Mouse (Mus musculus): Measurements from ENCODE around the gene Gars. TPM values are rescaled to one million over a fixed set of nuclear protein-coding genes. Genes with fewer than 3 reads are reported as not detected.
A peak's percentile ranks its signal among the peaks of the same experiment; 100 is the strongest.

Gene Gars
- polyA plus RNA-seq, 1 experiment from 2014 or later: 136 TPM

DNA sequence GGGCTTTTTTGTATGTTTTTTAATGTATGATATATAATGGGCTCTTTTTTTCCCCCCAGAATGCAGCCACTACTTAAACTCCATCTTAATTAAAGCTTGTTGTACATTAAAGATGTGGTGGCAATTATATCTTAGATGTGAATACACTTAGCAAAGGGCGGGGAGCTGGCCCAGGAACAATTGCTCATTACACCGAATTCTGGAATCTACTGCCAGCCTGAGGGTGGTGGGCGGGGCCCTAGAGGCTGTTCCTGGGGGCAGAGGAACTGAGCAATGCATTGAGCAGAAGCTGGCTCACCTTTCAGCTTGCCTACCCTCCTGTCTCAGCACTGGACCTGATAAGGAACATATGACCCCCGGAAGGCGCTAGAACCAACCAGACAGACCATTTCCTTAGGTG lies 60.8 kb downstream of the Gars start:
- Histone ChIP-seq H3K4me2 (ENCODE audit: low read depth, low read length) (no peak overlapping the region), H3K27me3 (ENCODE audit: control insufficient read depth, insufficient read depth, low read length) (no peaks in the 10 kb centered on the region), H3K27ac (ENCODE audit: low read length) (no peak overlapping the region), H3K4me1 (ENCODE audit: control insufficient read depth, insufficient read depth, low read length) (no peaks in the 10 kb centered on the region), H3K9me3 (replicated peaks; ENCODE audit: control insufficient read depth, low read length) (no peaks in the 10 kb centered on the region), H3K4me3 (replicated peaks; ENCODE audit: low read length) (no peak overlapping the region), H3K36me3 (ENCODE audit: control insufficient read depth, insufficient read depth, low read length) (no peaks in the 10 kb centered on the region), H3K9ac (ENCODE audit: low read length) (no peak overlapping the region)
- 70% methylated on average over 5 of the region's 5 CpGs for WGBS
- no peak for ATAC-seq (ENCODE audit: insufficient read depth, low FRiP score)

DNA sequence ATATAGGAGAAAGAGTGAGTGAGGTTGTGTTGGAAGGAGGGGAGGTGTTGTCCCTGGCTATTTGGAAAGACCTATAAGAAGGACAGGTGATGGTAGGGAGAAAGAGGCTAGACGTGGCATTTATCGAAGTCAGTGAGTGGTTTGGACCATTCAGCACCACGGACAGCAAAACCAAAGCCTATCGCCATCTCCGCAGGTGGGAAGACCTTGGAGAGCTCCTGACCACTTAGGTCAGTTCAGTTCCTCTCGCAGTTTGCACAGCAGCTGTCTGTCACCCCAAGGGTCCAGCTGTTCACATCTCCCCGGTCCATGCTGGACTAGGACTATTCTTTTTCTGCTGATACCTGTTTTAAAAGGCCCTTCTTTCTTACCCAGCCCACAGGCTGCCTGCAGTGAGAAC lies 70.6 kb downstream of the Gars start:
- WGBS: 12% methylated on average over 7 of the region's 7 CpGs
- Histone ChIP-seq H3K4me3 (replicated peaks; ENCODE audit: low read length) (no peak overlapping the region), H3K4me2 (ENCODE audit: low read depth, low read length) (no peak overlapping the region), H3K36me3 (ENCODE audit: control insufficient read depth, insufficient read depth, low read length) (no peaks in the 10 kb centered on the region), H3K9me3 (replicated peaks; ENCODE audit: control insufficient read depth, low read length) (no peaks in the 10 kb centered on the region), H3K27ac (ENCODE audit: low read length) (no peak overlapping the region), H3K4me1 (ENCODE audit: control insufficient read depth, insufficient read depth, low read length) (no peaks in the 10 kb centered on the region), H3K9ac (ENCODE audit: low read length) (no peak overlapping the region), H3K27me3 (ENCODE audit: control insufficient read depth, insufficient read depth, low read length) (no peaks in the 10 kb centered on the region)
- no peak for ATAC-seq (ENCODE audit: insufficient read depth, low FRiP score)

DNA sequence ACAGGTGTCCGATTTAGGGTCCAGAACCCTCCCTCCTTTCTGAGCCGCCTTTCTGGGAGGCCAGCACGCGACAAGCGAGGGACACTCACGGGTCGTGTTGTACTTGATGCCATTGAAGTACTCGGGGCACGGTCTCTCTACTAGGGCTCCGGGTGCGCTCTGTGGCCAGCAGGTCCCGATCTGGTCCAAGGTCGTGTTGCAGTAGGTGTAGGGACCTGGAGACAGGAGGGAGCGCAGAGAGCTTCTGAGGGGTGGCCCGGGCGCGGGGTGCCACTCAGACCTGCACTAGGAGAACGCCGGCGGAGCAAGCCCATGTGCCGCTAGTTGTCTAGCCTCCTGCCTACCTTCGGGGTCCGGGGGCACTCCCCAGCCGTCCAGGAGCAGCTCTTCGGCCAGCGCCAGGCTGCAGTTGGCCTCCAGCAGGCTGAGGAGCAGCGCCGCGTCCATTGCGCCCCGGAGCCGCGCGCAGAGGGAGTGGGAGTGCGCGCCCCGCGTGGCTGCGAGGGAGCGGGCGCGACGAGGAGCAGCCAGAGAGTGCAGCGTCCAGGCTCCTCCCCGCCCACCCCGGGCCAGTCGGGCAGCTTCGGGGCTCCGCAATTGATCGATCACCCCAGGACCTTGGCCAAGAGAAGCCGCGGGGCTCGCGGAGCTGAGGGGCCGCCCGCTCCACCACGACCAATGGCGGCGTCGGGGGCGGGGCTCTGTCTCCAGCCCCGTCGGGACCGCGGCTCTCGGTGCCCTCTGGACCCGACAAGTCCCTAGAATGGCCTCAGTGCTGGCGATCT lies 79.7 kb downstream of the Gars start:
- Histone ChIP-seq H3K9ac (ENCODE audit: low read length) (peak overlapping the region; percentile 56), H3K4me3 (replicated peaks; ENCODE audit: low read length) (peak overlapping the region; percentile 52), H3K4me2 (ENCODE audit: low read depth, low read length) (peak overlapping the region; percentile 81), H3K27ac (ENCODE audit: low read length) (no peak overlapping the region), H3K9me3 (replicated peaks; ENCODE audit: control insufficient read depth, low read length) (no peaks in the 10 kb centered on the region), H3K36me3 (ENCODE audit: control insufficient read depth, insufficient read depth, low read length) (no peaks in the 10 kb centered on the region), H3K4me1 (ENCODE audit: control insufficient read depth, insufficient read depth, low read length) (no peaks in the 10 kb centered on the region), H3K27me3 (ENCODE audit: control insufficient read depth, insufficient read depth, low read length) (peaks cover 39% of the 10 kb centered on the region)
- peak; percentile 78 for ATAC-seq (ENCODE audit: insufficient read depth, low FRiP score)
- under 1% methylated on average over 68 of the region's 68 CpGs for WGBS

DNA sequence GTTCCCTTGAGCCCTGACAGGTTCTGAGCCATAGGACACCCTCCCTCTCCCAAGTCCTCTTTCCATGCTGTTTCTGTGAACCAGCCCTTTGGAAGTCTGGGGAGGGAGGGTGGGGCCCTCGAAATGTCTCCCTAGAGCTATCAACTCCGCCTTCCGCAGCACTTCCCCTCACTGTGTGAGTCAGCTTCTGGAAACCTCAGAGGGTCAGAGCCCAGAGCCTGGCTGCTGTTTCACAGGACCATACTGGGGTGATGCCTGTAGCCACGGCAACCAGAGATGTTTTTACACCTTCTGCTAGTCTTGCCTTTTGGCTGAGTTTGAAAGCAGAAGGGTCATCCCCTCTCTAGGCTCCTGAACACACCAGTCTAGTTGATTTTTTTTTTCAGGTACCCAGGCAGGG lies 85.2 kb downstream of the Gars start:
- H3K4me2 ChIP-seq (ENCODE audit: low read depth, low read length): no peak overlapping the region
- H3K4me3 ChIP-seq (replicated peaks; ENCODE audit: low read length): no peak overlapping the region
- H3K27ac ChIP-seq (ENCODE audit: low read length): no peak overlapping the region
- H3K4me1 ChIP-seq (ENCODE audit: control insufficient read depth, insufficient read depth, low read length): no peaks in the 10 kb centered on the region
- no peak for ATAC-seq (ENCODE audit: insufficient read depth, low FRiP score)
- H3K9me3 ChIP-seq (replicated peaks; ENCODE audit: control insufficient read depth, low read length): no peaks in the 10 kb centered on the region
- 36% methylated on average over 4 of the region's 4 CpGs for WGBS
- no peaks in the 10 kb centered on the region for H3K36me3 ChIP-seq (ENCODE audit: control insufficient read depth, insufficient read depth, low read length)
- no peak overlapping the region for H3K9ac ChIP-seq (ENCODE audit: low read length)
- peaks cover 13% of the 10 kb centered on the region for H3K27me3 ChIP-seq (ENCODE audit: control insufficient read depth, insufficient read depth, low read length)

DNA sequence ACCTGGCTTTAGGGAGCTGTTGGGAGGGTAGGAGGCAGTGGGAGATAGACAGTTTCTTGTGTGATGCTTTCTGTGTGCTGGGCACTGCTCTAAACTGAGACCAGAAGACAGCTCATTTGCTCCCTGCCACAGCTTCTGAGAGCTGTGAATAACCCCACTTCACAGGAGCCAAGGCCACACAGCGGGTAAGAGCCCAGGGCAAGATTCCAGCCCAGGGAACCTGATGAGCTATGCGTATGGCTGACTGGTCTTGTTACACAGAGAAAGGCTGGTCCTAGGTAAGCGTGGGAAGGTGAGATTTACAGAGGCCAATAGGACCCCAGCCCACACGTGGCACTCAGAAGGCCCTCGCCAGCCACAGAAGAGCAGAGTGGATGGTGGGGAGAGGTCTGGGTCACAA lies 88.8 kb downstream of the Gars start:
- 83% methylated on average over 5 of the region's 5 CpGs for WGBS
- Histone ChIP-seq H3K4me2 (ENCODE audit: low read depth, low read length) (no peak overlapping the region), H3K9ac (ENCODE audit: low read length) (no peak overlapping the region), H3K36me3 (ENCODE audit: control insufficient read depth, insufficient read depth, low read length) (no peaks in the 10 kb centered on the region), H3K4me3 (replicated peaks; ENCODE audit: low read length) (no peak overlapping the region), H3K27ac (ENCODE audit: low read length) (no peak overlapping the region), H3K27me3 (ENCODE audit: control insufficient read depth, insufficient read depth, low read length) (no peaks in the 10 kb centered on the region), H3K4me1 (ENCODE audit: control insufficient read depth, insufficient read depth, low read length) (no peaks in the 10 kb centered on the region), H3K9me3 (replicated peaks; ENCODE audit: control insufficient read depth, low read length) (no peaks in the 10 kb centered on the region)
- no peak for ATAC-seq (ENCODE audit: insufficient read depth, low FRiP score)

DNA sequence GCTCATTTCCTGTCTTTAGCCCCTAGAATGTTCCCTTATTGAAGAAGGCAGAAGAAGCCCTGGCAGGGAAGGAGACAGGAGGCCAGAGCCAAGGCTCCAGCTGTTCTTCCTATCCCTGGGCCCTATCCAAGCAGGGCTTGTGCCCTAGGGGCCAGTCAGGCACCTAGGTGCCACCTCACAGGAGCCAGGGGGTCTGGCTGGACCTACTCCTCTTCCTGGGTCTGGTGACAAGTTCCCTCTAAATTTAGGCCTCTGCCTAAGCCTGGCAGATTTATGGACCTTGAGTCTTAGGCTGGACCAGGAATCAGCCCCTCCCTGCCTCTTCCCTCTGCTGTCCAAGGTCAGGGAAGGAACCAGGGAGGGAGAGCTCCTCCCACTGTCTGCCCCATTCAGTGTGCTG lies 90.6 kb downstream of the Gars start:
- Histone ChIP-seq H3K27me3 (ENCODE audit: control insufficient read depth, insufficient read depth, low read length) (no peaks in the 10 kb centered on the region), H3K9me3 (replicated peaks; ENCODE audit: control insufficient read depth, low read length) (no peaks in the 10 kb centered on the region), H3K4me2 (ENCODE audit: low read depth, low read length) (no peak overlapping the region), H3K27ac (ENCODE audit: low read length) (no peak overlapping the region), H3K36me3 (ENCODE audit: control insufficient read depth, insufficient read depth, low read length) (no peaks in the 10 kb centered on the region), H3K9ac (ENCODE audit: low read length) (no peak overlapping the region), H3K4me1 (ENCODE audit: control insufficient read depth, insufficient read depth, low read length) (no peaks in the 10 kb centered on the region), H3K4me3 (replicated peaks; ENCODE audit: low read length) (no peak overlapping the region)
- ATAC-seq (ENCODE audit: insufficient read depth, low FRiP score): no peak

Other genes starting within 250 kb of the Gars start
- gene Znrf2, start 221.1 kb upstream of the Gars start, polyA plus RNA-seq (2015; fragmentation: Nextera tagmentation; extraction: Ambion mirVana): 4.5 and 5.3 TPM in 2 replicates
- gene Nod1, start 65.4 kb upstream of the Gars start, polyA plus RNA-seq (2015; fragmentation: Nextera tagmentation; extraction: Ambion mirVana): 9.3 and 9.8 TPM in 2 replicates
- 8.7 and 10.8 TPM in 2 replicates for gene Ggct, start 45.1 kb upstream of the Gars start, polyA plus RNA-seq (2015; fragmentation: Nextera tagmentation; extraction: Ambion mirVana)
- 0.21 and 0.36 TPM in 2 replicates for gene Crhr2, start 95.0 kb downstream of the Gars start, polyA plus RNA-seq (2015; fragmentation: Nextera tagmentation; extraction: Ambion mirVana)
- 0.28 and 0.50 TPM in 2 replicates for gene Inmt, start 137.0 kb downstream of the Gars start, polyA plus RNA-seq (2015; fragmentation: Nextera tagmentation; extraction: Ambion mirVana)
- 7.7 and 10.2 TPM in 2 replicates for gene Mindy4, start 165.4 kb downstream of the Gars start, polyA plus RNA-seq (2015; fragmentation: Nextera tagmentation; extraction: Ambion mirVana)

Measured in stomach, embryonic 16.5 days (tissue).